Mouse (Mus musculus): ENCODE data around the gene Plekho2. TPM values are rescaled to one million over a fixed set of nuclear protein-coding genes. Genes with fewer than 3 reads are reported as not detected.

Gene Plekho2
- total and polyA plus RNA-seq, 3 experiments: 7.6 to 12.9 TPM; not detected in 1

- no peak for DNase-seq (ENCODE audit: low read depth, low spot score)
- H3K27me3 ChIP-seq (ENCODE audit: control insufficient read depth in 1 of 2, insufficient read depth in 2 of 2, low read length in 2 of 2): no peaks in the 10 kb centered on the region
- H3K9me3 ChIP-seq (replicated peaks; ENCODE audit: insufficient read depth, low read length): no peaks in the 10 kb centered on the region
- peaks cover 0 to 16% of the 10 kb centered on the region in 2 experiments; a peak in 2 of 4 replicates for H3K36me3 ChIP-seq (ENCODE audit: control insufficient read depth in 1 of 2, insufficient read depth in 2 of 2, low read length in 2 of 2)
- TF ChIP-seq MXI1 (IDR thresholded peaks at IDR 0.05; ENCODE audit: low read depth, low read length) (no peak), GABPA (IDR thresholded peaks at IDR 0.05; ENCODE audit: low read depth, low read length) (no peak), UBTF (IDR thresholded peaks at IDR 0.05; ENCODE audit: borderline replicate concordance, insufficient read depth, low read depth, low read length) (no peak), HCFC1 (IDR thresholded peaks at IDR 0.05; ENCODE audit: low read depth, low read length) (no peak), E2F4 (IDR thresholded peaks at IDR 0.05; ENCODE audit: borderline replicate concordance, low read depth, low read length) (no peak), MYB (IDR thresholded peaks at IDR 0.05; ENCODE audit: low read depth, low read length) (no peak), BHLHE40 (IDR thresholded peaks at IDR 0.05; ENCODE audit: borderline replicate concordance, low read depth, low read length) (no peak), SMC3 (IDR thresholded peaks at IDR 0.05; ENCODE audit: low read depth, low read length) (no peak), USF2 (IDR thresholded peaks at IDR 0.05; ENCODE audit: borderline replicate concordance in 1 of 2, insufficient read depth in 1 of 2, low read depth in 1 of 2, low read length in 2 of 2) (no peak), CTCF (IDR thresholded peaks at IDR 0.05 in 2 of 3, conservative IDR thresholded peaks at IDR 0.05 in 1 of 3; ENCODE audit: control insufficient read depth in 1 of 3, insufficient read depth in 1 of 3, low read depth in 2 of 3, low read length in 3 of 3, poor library complexity in 1 of 3, severe bottlenecking in 1 of 3) (no peak), RAD21 (IDR thresholded peaks at IDR 0.05; ENCODE audit: low read depth, low read length) (no peak), POLR2AphosphoS2 (IDR thresholded peaks at IDR 0.05; ENCODE audit: low read length) (no peak)
- no peak overlapping the region for H3K27ac ChIP-seq (ENCODE audit: control insufficient read depth, low read depth, low read length)
- H3K79me2 ChIP-seq (ENCODE audit: control insufficient read depth, insufficient read depth, low read length, poor library complexity): no peaks in the 10 kb centered on the region
- H3K4me1 ChIP-seq (ENCODE audit: control insufficient read depth in 1 of 2, insufficient read depth in 2 of 2, low read length in 2 of 2): peaks cover 4 to 31% of the 10 kb centered on the region in 2 experiments
- H3K4me3 ChIP-seq (ENCODE audit: control insufficient read depth in 1 of 2, insufficient read depth in 1 of 2, low read depth in 2 of 2, low read length in 2 of 2): no peak overlapping the region
- H3K9ac ChIP-seq (ENCODE audit: control insufficient read depth, low read depth, low read length, poor library complexity, severe bottlenecking): no peak overlapping the region
Observed at GRCm38 (mm10) chr9:65537901-65538630, 41.8 kb downstream of the Plekho2 start.

GRCm38 (mm10) chr9:65536491-65536890 is 43.3 kb downstream of the Plekho2 start:
- Histone ChIP-seq H3K4me3 (ENCODE audit: control insufficient read depth in 1 of 2, insufficient read depth in 1 of 2, low read depth in 2 of 2, low read length in 2 of 2) (no peak overlapping the region), H3K9ac (ENCODE audit: control insufficient read depth, low read depth, low read length, poor library complexity, severe bottlenecking) (no peak overlapping the region), H3K79me2 (ENCODE audit: control insufficient read depth, insufficient read depth, low read length, poor library complexity) (no peaks in the 10 kb centered on the region), H3K27ac (ENCODE audit: control insufficient read depth, low read depth, low read length) (no peak overlapping the region), H3K36me3 (ENCODE audit: control insufficient read depth in 1 of 2, insufficient read depth in 2 of 2, low read length in 2 of 2) (peaks cover 0 to 12% of the 10 kb centered on the region in 2 experiments; a peak in 2 of 4 replicates), H3K9me3 (replicated peaks; ENCODE audit: insufficient read depth, low read length) (no peaks in the 10 kb centered on the region), H3K27me3 (ENCODE audit: control insufficient read depth in 1 of 2, insufficient read depth in 2 of 2, low read length in 2 of 2) (no peaks in the 10 kb centered on the region), H3K4me1 (ENCODE audit: control insufficient read depth in 1 of 2, insufficient read depth in 2 of 2, low read length in 2 of 2) (peaks cover 4 to 27% of the 10 kb centered on the region in 2 experiments)
- no peak for TF ChIP-seq POLR2AphosphoS5 (IDR thresholded peaks at IDR 0.05; ENCODE audit: borderline replicate concordance, low read depth, low read length)
- DNase-seq (ENCODE audit: low read depth, low spot score): no peak

All from MEL (cell line).